Mouse (Mus musculus): Measurements from ENCODE around the gene Scarf1.

GRCm38 (mm10) chr11:75563851-75564548 lies 50.7 kb downstream of the Scarf1 start:
- TF ChIP-seq JUND (conservative IDR thresholded peaks at IDR 0.05; ENCODE audit: low read depth, low read length) (0 out of 2 replicates have a peak, but pooled peaks have one; percentile 20), CTCF (conservative IDR thresholded peaks at IDR 0.05 in 1 of 2, IDR thresholded peaks at IDR 0.05 in 1 of 2; ENCODE audit: low read depth in 2 of 2, low read length in 2 of 2) (no peak)

Measured in CH12.LX (cell line).